Mouse (Mus musculus) CH12.LX (cell line): ENCODE results near the gene Itch. TPM values are rescaled to one million over a fixed set of nuclear protein-coding genes. Genes with fewer than 3 reads are reported as not detected.
"Not testable (repeated sequence)": the region's sequence is repeated elsewhere in the genome, so short reads cannot be mapped to it uniquely, and the experiment has no call there.

Source experiments
- DNase-seq: peaks from one replicate; pipeline ENCODE4 v3.0.0-alpha.2; 2013; ENCODE audit errors: extremely low read depth
- H3K27ac ChIP-seq: 2 replicates; pipeline ENCODE4 v1.5.1; 2012; ENCODE audit warnings: low read depth, mild to moderate bottlenecking, control low read depth, moderate library complexity; ENCODE audit not compliant: insufficient read depth
- H3K27me3 ChIP-seq: replicated peaks from 2 replicates; pipeline ENCODE3; 2012; ENCODE audit warnings: inconsistent platforms
- H3K36me3 ChIP-seq, 2 experiments: replicated peaks in 1 of 2; 2 replicates each; pipeline versions ENCODE3 to v1.6.1; 2012; ENCODE audit warnings: inconsistent platforms in 1 of 2, low read length in 1 of 2, mild to moderate bottlenecking in 1 of 2, mixed read lengths in 1 of 2, moderate library complexity in 1 of 2; ENCODE audit not compliant: control insufficient read depth in 1 of 2, insufficient read depth in 1 of 2
- H3K4me1 ChIP-seq, 2 experiments: 2 replicates each; pipeline ENCODE4 v1.6.1; 2012; ENCODE audit warnings: inconsistent platforms in 1 of 2, moderate library complexity in 1 of 2; ENCODE audit not compliant: insufficient read depth in 2 of 2, control insufficient read depth in 1 of 2
- H3K4me2 ChIP-seq: 2 replicates; pipeline ENCODE4 v1.6.1; 2012; ENCODE audit warnings: low read depth, mild to moderate bottlenecking, control low read depth; ENCODE audit not compliant: poor library complexity, insufficient read depth, severe bottlenecking
- H3K4me3 ChIP-seq, 3 experiments: fragments of 150-350 bp in 1 of 3; sonication (generic) in 1 of 3; replicated peaks in 1 of 3; 2 replicates each; pipeline versions ENCODE3 to v1.5.1; 2011 to 2012; ENCODE audit warnings: low read depth in 2 of 3, low read length in 2 of 3, mild to moderate bottlenecking in 2 of 3, moderate library complexity in 2 of 3, control low read depth in 1 of 3, improper control_type of control experiment in 1 of 3, inconsistent platforms in 1 of 3, mixed read lengths in 1 of 3; ENCODE audit not compliant: poor library complexity in 1 of 3
- H3K79me2 ChIP-seq: replicated peaks from 2 replicates; pipeline ENCODE4 v1.6.1; 2012; ENCODE audit warnings: mild to moderate bottlenecking, moderate library complexity; ENCODE audit not compliant: control insufficient read depth, poor library complexity, insufficient read depth, severe bottlenecking; ENCODE audit errors: extremely low read depth
- H3K9ac ChIP-seq: 2 replicates; pipeline ENCODE4 v1.6.1; 2012; ENCODE audit warnings: low read depth, mild to moderate bottlenecking, control low read depth, moderate library complexity; ENCODE audit not compliant: insufficient read depth
- H3K9me3 ChIP-seq: replicated peaks from 2 replicates; pipeline ENCODE3; 2012; ENCODE audit warnings: low read length, inconsistent platforms, mixed read lengths
- CTCF ChIP-seq, 2 experiments: IDR thresholded peaks in 1 of 2; conservative IDR thresholded peaks in 1 of 2; 2 replicates each; pipeline ENCODE4 v1.5.1; 2011 to 2012; ENCODE audit warnings: low read depth in 2 of 2, low read length in 2 of 2, improper control_type of control experiment in 1 of 2, inconsistent platforms in 1 of 2, mild to moderate bottlenecking in 1 of 2, moderate library complexity in 1 of 2
- E2F4 ChIP-seq: IDR thresholded peaks from 2 replicates; pipeline ENCODE4 v1.6.1; 2011; ENCODE audit warnings: low read depth, low read length, improper control_type of control experiment; ENCODE audit not compliant: insufficient replicate concordance
- ETS1 ChIP-seq: conservative IDR thresholded peaks from 2 replicates; pipeline ENCODE4 v1.6.1; 2012; ENCODE audit warnings: low read depth, mild to moderate bottlenecking, inconsistent platforms, low read length, improper control_type of control experiment, moderate library complexity
- HCFC1 ChIP-seq: IDR thresholded peaks from 2 replicates; pipeline ENCODE4 v1.6.1; 2012; ENCODE audit warnings: low read depth, mild to moderate bottlenecking, inconsistent platforms, low read length, improper control_type of control experiment
- JUN ChIP-seq: IDR thresholded peaks from 2 replicates; pipeline ENCODE4 v1.6.1; 2011; ENCODE audit warnings: low read depth, mild to moderate bottlenecking, low read length, improper control_type of control experiment, moderate library complexity; ENCODE audit not compliant: insufficient read depth
- JUND ChIP-seq: conservative IDR thresholded peaks from 2 replicates; pipeline ENCODE4 v1.6.1; 2011; ENCODE audit warnings: low read depth, low read length, improper control_type of control experiment
- KAT2A ChIP-seq: IDR thresholded peaks from 2 replicates; pipeline ENCODE4 v1.6.1; 2012; ENCODE audit warnings: low read length, improper control_type of control experiment, inconsistent platforms; ENCODE audit not compliant: insufficient replicate concordance
- MAFK ChIP-seq: IDR thresholded peaks from 2 replicates; pipeline ENCODE4 v1.6.1; 2011; ENCODE audit warnings: low read length, improper control_type of control experiment; ENCODE audit not compliant: insufficient replicate concordance
- MAX ChIP-seq: IDR thresholded peaks from 2 replicates; pipeline ENCODE4 v1.6.1; 2011; ENCODE audit warnings: low read length, improper control_type of control experiment
- MEF2A ChIP-seq: IDR thresholded peaks from 2 replicates; pipeline ENCODE4 v1.6.1; 2014; ENCODE audit warnings: low read depth, mild to moderate bottlenecking, inconsistent platforms, low read length, improper control_type of control experiment, borderline replicate concordance
- MYC ChIP-seq: IDR thresholded peaks from 2 replicates; pipeline ENCODE4 v1.6.1; 2011; ENCODE audit warnings: low read depth, mild to moderate bottlenecking, improper control_type of control experiment, low read length
- NRF1 ChIP-seq: IDR thresholded peaks from 2 replicates; pipeline ENCODE4 v1.6.1; 2014; ENCODE audit warnings: low read depth, mild to moderate bottlenecking, inconsistent platforms, low read length, improper control_type of control experiment, moderate library complexity
- POLR2AphosphoS2 ChIP-seq: IDR thresholded peaks from 2 replicates; pipeline ENCODE4 v1.6.1; 2011; ENCODE audit warnings: low read depth, low read length, improper control_type of control experiment
- RAD21 ChIP-seq: IDR thresholded peaks from 2 replicates; pipeline ENCODE4 v1.6.1; 2011; ENCODE audit warnings: low read depth, mild to moderate bottlenecking, low read length, improper control_type of control experiment, moderate library complexity
- SIN3A ChIP-seq: IDR thresholded peaks from 2 replicates; pipeline ENCODE4 v1.6.1; 2012; ENCODE audit warnings: low read length, improper control_type of control experiment, inconsistent platforms
- TBP ChIP-seq: conservative IDR thresholded peaks from 2 replicates; pipeline ENCODE4 v1.6.1; 2011; ENCODE audit warnings: low read depth, low read length, improper control_type of control experiment
- TCF12 ChIP-seq: IDR thresholded peaks from 2 replicates; pipeline ENCODE4 v1.6.1; 2014; ENCODE audit warnings: low read depth, mild to moderate bottlenecking, inconsistent platforms, low read length, improper control_type of control experiment
- ZC3H11A ChIP-seq: IDR thresholded peaks from 2 replicates; pipeline ENCODE4 v1.6.1; 2012; ENCODE audit warnings: low read depth, mild to moderate bottlenecking, inconsistent platforms, low read length, improper control_type of control experiment
- ZKSCAN1 ChIP-seq: IDR thresholded peaks from 2 replicates; pipeline ENCODE4 v1.6.1; 2012; ENCODE audit warnings: low read depth, inconsistent platforms, low read length, improper control_type of control experiment, borderline replicate concordance
- dilution Hi-C: fragments of 300-500 bp; cut with MboI; formaldehyde crosslinking; loops from 2 replicates; pipeline ENCODE4 v1.14.3; 2020; ENCODE audit warnings: low sequenced_read_pairs; ENCODE audit not compliant: extremely low pct_unique_long_range_greater_than_20kb, extremely low pct_ligation_motif_present
- in situ Hi-C: fragments of 300-500 bp; cut with MboI; formaldehyde crosslinking; loops from 3 replicates; pipeline ENCODE4 v1.14.3; 2019; ENCODE audit warnings: low sequenced_read_pairs, low pct_ligation_motif_present, low pct_unique_long_range_greater_than_20kb, mixed read lengths
- polyA plus RNA-seq: library from polyadenylated mRNA; unstranded; fragments of >175 nt; gene quantifications from 2 replicates; pipeline ENCODE4 v1.2.1, GENCODE M21; 2012; ENCODE audit warnings: low read depth; ENCODE audit not compliant: insufficient read length
- total RNA-seq, 2 experiments: library from RNA; depleted of rRNA; stranded (reverse); fragments of 300-350 nt in 1 of 2; fragments of >200 nt in 1 of 2; gene quantifications; 2 replicates each; pipeline ENCODE4 v1.2.3; 2012 to 2014

Gene Itch
- total and polyA plus RNA-seq, 3 experiments: 25.3 to 46.6 (median 28.5) TPM

- no peak for TF ChIP-seq SIN3A
- TF ChIP-seq MAFK: 0 out of 2 replicates have a peak, but pooled peaks have one; percentile 6
- TF ChIP-seq RAD21: no peak
- TF ChIP-seq KAT2A: no peak
- no peaks in the 10 kb centered on the region for H3K36me3 ChIP-seq
- dilution Hi-C loops: no loop called here
- H3K27ac ChIP-seq: no peak overlapping the region
- no peaks in the 10 kb centered on the region for H3K9me3 ChIP-seq
- DNase-seq: no peak
- H3K9ac ChIP-seq: no peak overlapping the region
- no peak overlapping the region for H3K4me3 ChIP-seq
- H3K27me3 ChIP-seq: no peaks in the 10 kb centered on the region
- H3K4me1 ChIP-seq: peaks cover 5 to 22% of the 10 kb centered on the region in 2 experiments
- in situ Hi-C loops: no loop called here
- H3K4me2 ChIP-seq: no peak overlapping the region
- H3K79me2 ChIP-seq: no peaks in the 10 kb centered on the region
Measured at GRCm38 (mm10) chr2:155101761-155102181, 31.5 kb upstream of the Itch start.

DNA sequence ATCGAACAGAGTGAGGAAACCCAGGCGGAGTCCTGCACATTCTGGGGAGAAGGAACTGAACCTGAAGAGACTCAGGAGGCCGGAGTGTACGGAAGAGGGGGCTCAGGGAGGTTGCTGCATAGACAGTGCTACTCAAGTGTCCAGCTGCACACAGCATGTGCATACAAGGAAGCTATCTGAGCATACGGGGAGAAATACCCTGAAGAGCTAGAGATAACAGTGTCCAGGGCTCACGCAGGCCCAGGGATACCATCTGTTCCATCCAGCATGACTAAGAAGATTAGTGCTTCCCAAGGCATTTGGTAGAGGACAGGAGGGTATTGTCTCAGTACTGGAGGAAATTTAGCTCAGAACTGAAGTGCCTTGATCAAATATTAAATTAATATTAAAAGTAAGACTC, 29.7 kb upstream of the Itch start:
- no peak overlapping the region for H3K9ac ChIP-seq
- no peaks in the 10 kb centered on the region for H3K27me3 ChIP-seq
- dilution Hi-C loops: no loop called here
- no peaks in the 10 kb centered on the region for H3K79me2 ChIP-seq
- H3K9me3 ChIP-seq: no peaks in the 10 kb centered on the region
- H3K4me3 ChIP-seq: no peak overlapping the region
- peaks cover 5 to 22% of the 10 kb centered on the region in 2 experiments for H3K4me1 ChIP-seq
- no peaks in the 10 kb centered on the region for H3K36me3 ChIP-seq
- no peak overlapping the region for H3K4me2 ChIP-seq
- DNase-seq: no peak
- no peak overlapping the region for H3K27ac ChIP-seq
- TF ChIP-seq JUND (no peak), CTCF (conservative IDR thresholded peaks at IDR 0.05 in 1 of 2, IDR thresholded peaks at IDR 0.05 in 1 of 2; ENCODE audit: low read depth in 2 of 2, low read length in 2 of 2) (no peak), ZC3H11A (no peak), TBP (no peak), HCFC1 (no peak), POLR2AphosphoS2 (no peak), ZKSCAN1 (no peak), MEF2A (no peak), TCF12 (no peak), JUN (no peak), E2F4 (no peak), MYC (no peak), MAX (no peak), NRF1 (no peak), ETS1 (no peak)
- in situ Hi-C loops: no loop called here

GRCm38 (mm10) chr2:155107276-155107675, 26.0 kb upstream of the Itch start:
- H3K27ac ChIP-seq, H3K4me2 ChIP-seq, H3K27me3 ChIP-seq, H3K4me1 ChIP-seq, H3K9ac ChIP-seq, dilution Hi-C loops, H3K36me3 ChIP-seq, H3K79me2 ChIP-seq, H3K9me3 ChIP-seq, H3K4me3 ChIP-seq, DNase-seq, in situ Hi-C loops: not testable (repeated sequence)
